Mouse (Mus musculus) adrenal gland, postnatal 10 days (tissue): ENCODE data around the gene Gm3486. TPM values are rescaled to one million over a fixed set of nuclear protein-coding genes. Genes with fewer than 3 reads are reported as not detected.
"Not testable (repeated sequence)": the region's sequence is repeated elsewhere in the genome, so short reads cannot be mapped to it uniquely, and the experiment has no call there.

Source experiments
- DNase-seq: peaks from one replicate; pipeline ENCODE4 v3.0.0; 2021; ENCODE audit warnings: mixed read lengths
- long read RNA-seq, 2 experiments: library from polyadenylated mRNA; stranded (forward); transcript quantifications; one replicate each; pipeline ENCODE4 v2.0.0; 2021
- total RNA-seq, 2 experiments: library from RNA; stranded (reverse); gene quantifications; 2 replicates each; pipeline ENCODE4 v1.2.3; 2021

Gene Gm3486
- not detected for total RNA-seq
- long read RNA-seq, experiment 1, result 0 reads
- long read RNA-seq, experiment 2, result 0 reads

DNA sequence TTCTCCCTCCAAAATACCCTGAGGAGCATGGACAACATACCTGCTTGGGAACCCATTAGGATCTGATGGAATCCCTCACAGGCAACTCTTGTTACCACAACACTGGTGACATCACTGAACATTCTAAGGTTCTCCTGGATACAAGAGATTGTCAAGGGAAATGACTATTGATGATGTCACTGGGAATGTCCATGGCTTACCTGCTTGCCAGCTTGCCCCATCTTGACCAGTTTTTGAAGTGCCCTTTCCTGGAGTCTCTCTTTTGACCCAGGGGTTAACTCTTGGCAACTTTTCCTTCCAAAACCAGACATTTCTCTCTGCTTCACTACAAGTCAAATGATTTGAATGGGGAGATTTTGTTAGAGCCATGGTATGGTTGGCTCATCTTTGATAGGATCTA, at the start of gene Gm3486:
Gm3486 (minus strand) TSS at position 101 of the 400 bp plus-strand sequence.
- not testable (repeated sequence) for DNase-seq

- not testable (repeated sequence) for DNase-seq
Observed at GRCm38 (mm10) chr14:41524695-41525094, 35.4 kb upstream of the Gm3486 start.

GRCm38 (mm10) chr14:41520683-41521082, 31.4 kb upstream of the Gm3486 start:
- peak; percentile 4 for DNase-seq

DNA sequence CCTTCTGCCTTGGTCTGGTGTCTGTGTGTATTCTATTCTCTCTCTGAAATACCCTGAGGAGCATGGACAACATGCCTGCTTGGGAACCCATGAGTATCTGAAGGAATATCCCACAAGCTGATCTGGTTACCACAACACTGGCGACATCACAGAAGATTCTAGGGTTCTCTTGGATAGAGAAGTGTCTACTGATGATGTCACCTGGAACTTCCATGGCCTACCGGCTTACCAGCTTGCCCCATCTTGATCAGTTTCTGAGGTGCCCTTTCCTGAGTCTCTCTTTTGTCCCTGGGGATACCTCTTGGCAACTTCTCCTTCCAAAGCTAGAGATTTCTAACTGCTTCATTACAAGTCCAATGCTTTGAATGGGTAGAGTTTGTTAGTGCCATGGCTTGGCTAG, 35.9 kb downstream of the Gm3486 start, which contains the start of gene Gm7954:
Gm7954 (minus strand) TSS at position 101 of the 400 bp plus-strand sequence.
- not testable (repeated sequence) for DNase-seq

Other genes starting within 250 kb of the Gm3486 start
- gene Gm2832, start 210.7 kb downstream of the Gm3486 start, total RNA-seq, result under 1 TPM in 1 of 2 experiments, not detected in 1; 0.30 TPM
- not detected for gene Gm5798, start 140.9 kb downstream of the Gm3486 start, total RNA-seq
- not detected for gene Gm7945, start 103.1 kb downstream of the Gm3486 start, total RNA-seq
- gene Gm6482, start 81.2 kb downstream of the Gm3486 start, total RNA-seq, result not detected
- gene Gm7954, start 36.0 kb downstream of the Gm3486 start, total RNA-seq, result not detected
- not detected for gene Gm7970, start 66.1 kb upstream of the Gm3486 start, total RNA-seq
- not detected for gene 1700049E17Rik2, start 83.7 kb upstream of the Gm3486 start, total RNA-seq
- not detected for gene Gm3072, start 135.1 kb upstream of the Gm3486 start, total RNA-seq
- gene Gm3676, start 157.0 kb upstream of the Gm3486 start, total RNA-seq, result not detected
- gene Gm8068, start 212.4 kb upstream of the Gm3486 start, total RNA-seq, result not detected